Mouse (Mus musculus): ENCODE results near the gene Pck1.
A peak's percentile ranks its signal among the peaks of the same experiment; 100 is the strongest.
"Not testable (repeated sequence)": the region's sequence is repeated elsewhere in the genome, so short reads cannot be mapped to it uniquely, and the experiment has no call there.

Gene Pck1

DNA sequence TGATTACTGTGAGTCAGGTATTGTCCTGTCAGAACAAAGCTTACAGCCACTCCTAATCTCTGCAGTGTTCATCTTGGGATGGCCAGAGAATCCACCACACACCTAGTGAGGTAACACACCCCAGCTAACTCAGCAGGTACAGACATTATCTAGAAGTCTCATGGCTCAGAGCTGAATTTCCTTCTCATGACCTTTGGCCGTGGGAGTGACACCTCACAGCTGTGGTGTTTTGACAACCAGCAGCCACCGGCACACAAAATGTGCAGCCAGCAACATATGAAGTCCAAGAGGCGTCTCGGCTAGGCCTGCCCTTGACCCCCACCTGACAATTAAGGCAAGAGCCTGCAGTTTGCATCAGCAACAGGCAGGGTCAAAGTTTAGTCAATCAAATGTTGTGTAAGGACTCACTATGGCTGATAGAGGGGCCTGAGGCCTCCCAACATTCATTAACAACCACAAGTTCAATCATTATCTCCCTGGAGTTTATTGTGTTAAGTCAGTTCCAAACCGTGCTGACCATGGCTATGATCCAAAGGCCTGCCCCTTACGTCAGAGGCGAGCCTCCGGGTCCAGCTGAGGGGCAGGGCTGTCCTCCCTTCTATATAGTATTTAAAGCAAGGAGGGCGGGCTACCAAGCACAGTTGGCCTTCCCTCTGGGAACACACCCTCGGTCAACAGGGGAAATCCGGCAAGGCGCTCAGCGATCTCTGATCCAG, at the start of gene Pck1:
Pck1 (plus strand) TSS at position 613 of the 716 bp plus-strand sequence.
- no peak for DNase-seq (ENCODE audit: low spot score)

DNA sequence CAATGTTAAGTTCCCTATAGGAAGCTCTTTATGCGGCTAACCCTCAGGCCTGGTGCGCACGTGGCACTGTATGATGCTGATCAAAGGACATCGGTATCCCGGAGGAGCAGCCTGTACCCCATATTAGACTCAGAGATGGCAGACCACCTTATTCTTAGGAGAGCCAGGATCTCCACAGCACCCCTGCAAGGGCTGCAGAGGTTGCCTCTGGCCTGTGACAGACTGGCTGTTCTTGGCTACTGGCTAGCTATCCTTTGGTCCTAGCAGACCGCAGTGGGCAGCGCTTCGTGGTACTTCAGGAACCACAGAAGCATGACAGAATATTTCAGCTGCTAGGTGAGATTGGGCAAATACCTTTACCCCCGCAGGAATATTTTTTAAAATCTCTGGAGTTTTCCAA, 46.4 kb upstream of the Pck1 start:
- no peak for DNase-seq (ENCODE audit: low spot score)

DNA sequence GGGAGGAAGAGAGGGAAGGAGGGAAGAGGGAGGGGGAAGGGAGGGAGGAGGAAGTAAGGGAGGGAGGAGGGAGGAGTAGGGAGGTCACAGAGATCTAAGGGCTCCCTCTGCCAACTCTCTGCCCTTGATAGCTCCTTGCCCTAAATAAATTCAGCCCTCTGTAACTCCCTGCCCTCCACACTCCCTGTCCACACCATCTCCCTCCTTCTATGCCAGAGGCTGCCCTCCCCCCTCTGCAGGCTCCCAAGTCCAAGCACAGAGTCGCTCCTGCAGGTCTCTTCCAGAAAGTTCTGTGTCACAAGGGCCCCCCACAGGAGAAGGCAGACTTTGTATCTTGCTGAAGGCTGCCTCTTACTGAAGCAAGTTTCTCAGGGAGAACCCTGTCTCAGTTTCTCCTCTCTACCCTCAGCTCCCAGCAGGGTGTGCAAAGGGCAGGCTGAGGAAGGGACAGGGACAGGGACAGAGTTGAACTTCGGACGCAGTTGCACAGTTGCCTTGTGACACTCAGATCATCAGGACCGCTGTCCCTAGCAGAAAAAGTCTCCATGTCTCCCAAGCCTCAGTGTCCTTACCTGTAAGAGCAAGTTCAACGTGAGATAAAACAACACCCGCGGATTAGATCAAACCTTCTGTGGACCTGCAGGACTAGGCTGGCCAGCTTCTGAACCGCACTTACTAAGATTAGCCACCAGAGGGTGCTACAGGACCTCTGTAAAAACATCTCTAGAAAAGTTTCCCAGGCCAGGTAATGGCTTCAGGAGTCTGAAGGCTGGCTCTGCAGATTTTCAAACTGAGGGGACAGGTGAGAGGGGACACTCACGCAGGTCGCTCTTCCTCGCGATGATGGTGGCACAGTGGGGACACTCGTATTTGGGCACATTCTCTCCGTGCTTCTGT, 45.7 kb upstream of the Pck1 start:
- DNase-seq (ENCODE audit: low spot score), result peak; percentile 55

DNA sequence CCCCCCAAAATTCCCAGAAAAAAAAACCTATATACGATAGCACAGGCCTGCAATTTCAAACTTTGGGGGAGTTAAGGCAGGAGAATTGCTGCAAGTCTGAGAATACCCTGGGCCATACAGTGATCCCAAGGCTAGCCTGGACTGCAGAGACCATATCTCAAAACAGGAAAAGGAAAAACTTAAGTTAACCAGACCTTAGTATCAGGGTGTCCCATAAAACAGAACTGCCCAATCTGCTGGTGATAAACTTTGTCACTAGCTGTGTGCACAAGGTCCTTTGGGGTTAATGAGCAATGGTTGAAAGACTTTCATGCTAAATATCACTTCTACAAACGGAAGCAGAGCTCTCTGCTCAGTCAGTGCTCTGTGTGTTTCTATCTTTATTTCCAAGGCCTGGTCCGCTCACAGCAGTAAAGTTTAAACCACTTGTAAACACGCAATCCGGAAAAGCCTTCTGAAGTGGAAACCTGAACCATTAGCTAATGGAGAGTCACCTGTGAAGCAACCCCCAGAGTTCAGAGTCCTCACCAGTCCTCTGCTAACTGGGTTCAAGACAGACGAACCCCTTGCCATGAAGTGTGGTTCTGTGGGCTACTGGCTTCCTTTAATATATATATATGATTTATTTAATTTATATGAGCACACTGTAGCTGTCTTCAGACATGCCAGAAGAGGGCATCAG, 44.2 kb upstream of the Pck1 start:
- DNase-seq (ENCODE audit: low spot score), result no peak

DNA sequence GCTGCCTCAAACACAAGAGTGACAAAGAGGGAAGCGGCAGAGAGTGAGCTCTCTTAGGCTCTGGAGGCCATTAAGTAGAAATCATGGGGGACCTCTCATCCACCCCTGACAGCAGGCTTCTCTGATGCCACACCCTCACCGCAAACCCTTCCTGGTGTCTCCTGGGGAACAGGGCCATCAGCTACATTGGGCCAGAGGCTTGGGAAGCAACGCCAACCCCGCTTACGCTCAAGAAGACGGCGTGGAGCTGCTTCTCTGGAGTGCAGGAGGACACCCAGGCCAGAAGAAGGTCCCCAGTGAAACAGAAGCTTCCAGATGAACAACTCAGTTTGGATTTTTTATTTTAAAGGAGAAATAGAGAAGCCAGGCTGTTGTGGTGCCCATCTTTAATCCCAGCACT, 43.3 kb upstream of the Pck1 start:
- no peak for DNase-seq (ENCODE audit: low spot score)

DNA sequence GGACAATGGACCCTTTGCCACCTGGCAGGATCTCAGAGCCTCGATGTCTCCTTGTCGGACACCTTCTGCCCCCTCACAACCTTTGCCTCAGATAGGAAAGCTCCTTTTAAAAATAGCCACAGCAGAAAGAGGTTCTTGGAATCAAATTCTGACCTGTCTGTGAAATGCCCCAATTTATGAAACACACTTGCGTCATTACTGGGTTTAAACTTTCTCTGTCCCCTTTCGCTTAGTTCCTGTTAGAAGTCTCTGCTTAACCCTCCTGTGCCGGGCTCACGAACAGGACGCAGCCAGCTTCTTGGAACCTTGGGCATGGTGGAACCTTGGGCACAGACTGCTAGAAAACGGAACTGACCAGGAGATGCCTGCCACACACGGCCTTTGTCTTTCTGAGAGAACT, 42.3 kb upstream of the Pck1 start:
- DNase-seq (ENCODE audit: low spot score), result no peak

DNA sequence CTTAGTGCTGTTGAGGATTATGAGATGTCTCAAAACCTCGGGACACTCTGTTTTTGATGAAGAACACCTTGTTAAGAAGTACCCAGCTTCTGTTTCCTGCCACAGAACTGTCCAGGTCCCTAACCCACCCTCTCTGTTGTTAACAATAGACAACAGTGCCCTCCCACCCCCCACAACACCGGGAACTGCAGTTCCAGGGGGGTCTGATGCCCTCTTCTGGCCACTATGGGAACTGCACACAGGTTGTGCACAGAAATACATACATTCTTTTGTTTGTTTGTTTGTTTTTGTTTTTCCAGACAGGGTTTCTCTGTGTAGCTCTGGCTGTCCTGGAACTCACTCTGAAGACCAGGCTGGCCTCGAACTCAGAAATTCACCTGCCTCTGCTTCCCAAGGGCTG, 39.1 kb upstream of the Pck1 start:
- not testable (repeated sequence) for DNase-seq (ENCODE audit: low spot score)

DNA sequence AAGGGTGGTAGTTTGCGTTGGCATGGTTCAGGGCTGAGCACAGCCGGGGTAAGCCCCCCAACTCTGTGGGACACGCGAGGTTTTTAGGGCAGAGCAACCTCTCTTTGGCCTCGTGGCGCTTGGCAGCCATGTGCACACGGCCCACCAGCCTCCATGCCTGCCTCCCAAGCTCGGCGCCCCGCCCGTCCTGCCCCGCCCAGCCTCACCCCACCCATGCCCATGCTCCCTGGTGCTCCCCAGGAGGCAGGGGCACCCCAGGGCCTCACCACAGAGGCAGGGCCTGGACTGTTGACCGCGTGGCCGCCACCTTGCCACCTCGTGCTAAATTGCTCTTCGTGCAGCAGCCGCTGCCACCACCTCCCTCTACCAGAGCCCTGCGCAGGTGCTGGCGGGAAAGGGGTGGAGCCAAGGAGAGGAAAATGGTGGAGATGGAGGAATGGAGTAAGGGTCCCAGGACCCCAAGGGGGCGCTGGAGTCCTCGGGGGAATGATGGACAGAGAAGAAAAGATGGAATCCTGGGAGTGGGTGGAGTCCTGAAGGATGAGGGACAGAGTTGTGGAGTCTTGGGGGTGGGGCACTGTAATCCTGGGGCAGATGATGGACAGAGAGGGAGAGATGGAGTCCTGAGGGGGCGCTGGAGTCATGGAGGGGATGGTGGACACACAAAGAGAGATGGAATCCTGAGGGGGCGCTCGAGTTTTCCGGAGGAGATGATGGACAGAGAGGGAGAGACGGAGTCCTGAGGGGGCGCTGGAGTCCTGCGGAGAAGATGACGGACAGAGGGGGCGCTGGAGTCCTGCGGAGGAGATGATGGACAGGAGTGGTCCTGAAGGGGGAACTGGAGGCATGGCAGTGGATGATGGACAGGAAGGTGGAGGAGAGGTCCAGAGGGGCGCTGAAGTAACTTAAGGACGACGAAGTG, 33.6 kb upstream of the Pck1 start, which contains the start of gene Ctcfl:
Ctcfl (minus strand) TSS at position 503 of the 922 bp plus-strand sequence.
- no peak for DNase-seq (ENCODE audit: low spot score)

DNA sequence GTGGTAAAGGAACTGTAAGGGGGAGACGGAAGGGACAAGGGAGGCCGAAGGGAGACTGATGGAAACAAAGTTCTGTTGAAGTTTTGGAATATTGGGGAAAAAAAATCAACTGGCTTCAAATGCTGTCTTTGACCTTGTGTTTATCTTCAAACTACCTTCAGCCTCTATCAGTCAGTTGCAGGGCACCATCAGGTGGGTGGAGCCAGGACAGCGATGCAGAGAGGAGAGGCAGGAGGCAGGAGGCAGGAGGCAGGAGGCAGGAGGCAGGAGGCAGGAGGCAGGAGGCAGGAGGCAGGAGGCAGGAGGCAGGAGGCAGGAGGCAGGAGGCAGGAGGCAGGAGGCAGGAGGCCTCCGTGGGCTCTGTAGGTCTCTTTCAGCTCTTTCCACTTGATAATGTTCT, 32.7 kb upstream of the Pck1 start:
- DNase-seq (ENCODE audit: low spot score), result peak; percentile 49

DNA sequence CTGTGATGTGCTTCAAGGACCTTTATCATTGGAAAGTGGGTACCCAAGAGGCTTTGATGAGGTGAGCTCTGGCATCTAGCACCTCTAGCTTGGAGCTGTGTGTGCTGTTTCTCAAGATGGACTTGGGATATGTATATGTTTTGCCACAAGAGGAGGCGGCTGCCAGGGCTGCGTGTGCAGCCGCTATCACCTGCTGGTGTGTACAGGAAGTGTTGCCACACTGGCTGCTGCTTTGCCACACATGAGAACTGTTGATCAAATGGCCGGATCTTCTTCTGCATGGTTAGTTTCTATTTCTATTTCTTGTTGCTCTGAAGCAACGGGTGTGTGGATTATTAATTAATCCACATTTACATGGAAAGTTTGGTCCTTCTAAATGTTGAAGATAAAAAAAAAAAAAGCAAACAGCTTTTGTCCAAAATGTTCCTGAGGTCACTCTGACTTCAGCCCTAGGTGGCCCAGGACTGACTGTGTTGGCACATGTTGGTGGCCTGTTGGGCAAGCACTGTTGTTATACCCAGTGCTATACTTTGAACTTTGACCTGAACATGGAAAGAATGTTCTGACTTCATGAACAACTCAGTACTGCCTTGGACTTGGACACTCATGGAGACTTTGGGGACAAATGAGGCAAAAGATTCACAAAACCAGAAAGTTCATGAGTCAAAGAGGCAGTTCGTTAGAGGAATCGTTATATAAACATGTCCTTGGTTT, 28.7 kb upstream of the Pck1 start:
- no peak for DNase-seq (ENCODE audit: low spot score)

DNA sequence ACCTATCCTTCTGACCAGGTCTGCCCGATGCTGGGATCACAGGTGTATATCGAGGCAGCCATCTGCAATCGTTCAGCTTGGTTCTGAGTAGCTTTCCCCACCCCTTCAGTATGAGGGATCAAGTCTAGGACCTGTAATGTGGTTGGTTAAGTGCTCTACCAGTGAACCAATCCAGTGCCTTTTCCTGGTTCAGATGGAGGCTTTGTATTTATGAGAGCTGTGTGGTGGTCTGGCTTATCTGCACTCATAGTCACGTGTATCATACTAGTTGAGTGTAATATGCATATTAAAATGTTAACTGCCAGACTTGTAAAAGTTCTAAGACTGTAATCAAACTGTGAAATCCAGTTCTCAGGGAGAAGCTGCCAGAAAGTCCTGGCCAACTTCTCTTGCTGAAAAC, 26.5 kb upstream of the Pck1 start:
- no peak for DNase-seq (ENCODE audit: low spot score)

DNA sequence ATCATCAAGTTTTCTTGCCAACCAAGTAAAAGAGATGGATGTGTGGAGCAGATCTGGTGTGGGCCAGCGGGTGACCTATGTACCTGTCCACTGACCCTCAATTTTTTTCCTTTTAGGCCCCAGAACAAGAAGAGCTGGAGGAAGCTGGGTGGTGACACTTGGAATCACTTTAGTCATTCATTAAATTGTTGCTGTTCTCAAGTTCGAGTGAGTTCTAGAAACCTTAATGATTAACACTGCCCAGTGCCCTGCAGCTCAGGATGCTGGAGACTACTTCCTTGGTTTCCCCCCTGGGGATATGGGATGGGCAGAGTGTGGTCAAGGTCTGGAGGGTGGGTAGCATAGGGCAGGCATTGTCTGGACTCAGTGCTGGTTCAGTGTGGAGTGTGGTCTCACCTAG, 23.7 kb upstream of the Pck1 start:
- DNase-seq (ENCODE audit: low spot score), result no peak

DNA sequence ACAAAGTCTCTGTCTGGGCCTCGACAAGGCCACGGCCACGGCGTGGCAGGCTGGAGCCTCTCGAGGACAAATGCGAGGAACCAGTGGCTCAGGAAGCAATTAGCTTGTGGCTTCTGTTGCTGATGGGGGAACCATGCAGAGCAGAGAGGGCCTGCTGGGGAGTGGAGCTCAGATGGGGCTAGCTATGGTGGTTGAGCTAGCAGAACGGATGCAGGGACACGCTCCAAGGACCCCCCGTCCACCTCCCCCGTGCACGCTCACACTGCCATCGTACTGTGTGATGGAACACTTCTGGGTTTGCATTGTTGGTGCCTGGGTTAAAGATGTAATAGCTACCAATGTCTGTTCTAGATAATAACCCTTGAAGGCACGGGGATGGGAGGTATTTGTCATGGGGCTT, 20.6 kb upstream of the Pck1 start:
- DNase-seq (ENCODE audit: low spot score), result no peak

DNA sequence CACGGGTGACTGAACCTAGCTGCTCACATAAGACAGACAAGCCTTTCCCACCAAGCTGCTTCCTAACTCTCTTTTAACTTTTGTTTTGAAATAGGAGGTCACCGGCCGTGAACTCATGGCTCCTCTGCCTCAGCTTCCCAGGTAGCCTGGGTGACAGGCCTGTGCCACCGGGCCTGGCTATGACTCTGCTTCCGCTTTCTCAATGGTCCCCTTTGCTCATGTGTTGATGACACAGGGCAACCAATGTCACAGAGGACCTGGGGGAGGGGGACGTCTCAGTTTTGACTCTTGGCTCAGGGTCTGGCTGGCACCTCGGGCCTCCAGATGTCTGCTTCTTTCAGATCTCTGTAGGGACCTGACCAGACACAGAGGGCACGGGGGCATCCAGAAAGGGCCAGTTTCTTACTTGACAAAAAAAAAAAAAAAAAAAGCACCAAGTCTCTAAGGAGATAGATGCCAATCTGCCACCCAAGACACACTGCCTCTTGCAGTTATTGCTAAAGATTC, 20.0 kb upstream of the Pck1 start:
- no peak for DNase-seq (ENCODE audit: low spot score)

DNA sequence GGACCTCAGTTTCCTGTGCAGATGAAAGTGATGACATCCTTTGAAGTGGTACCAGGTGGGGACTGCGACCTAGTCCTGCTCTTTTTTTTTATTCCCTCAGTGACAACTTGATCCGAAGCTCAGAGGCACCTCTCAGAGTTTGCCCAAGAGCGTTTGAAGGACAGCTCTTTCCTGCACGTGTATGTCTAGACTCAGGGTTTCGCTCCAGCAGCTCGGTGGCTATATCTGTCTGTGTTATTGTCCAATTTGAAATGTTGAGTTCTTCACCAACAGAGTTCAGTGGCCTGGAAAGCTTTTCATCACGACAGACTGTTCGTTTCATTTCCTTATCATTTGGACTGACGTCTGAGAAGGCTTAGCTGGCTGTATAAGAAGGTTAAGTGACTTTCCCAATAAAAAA, 18.2 kb upstream of the Pck1 start:
- DNase-seq (ENCODE audit: low spot score), result no peak

DNA sequence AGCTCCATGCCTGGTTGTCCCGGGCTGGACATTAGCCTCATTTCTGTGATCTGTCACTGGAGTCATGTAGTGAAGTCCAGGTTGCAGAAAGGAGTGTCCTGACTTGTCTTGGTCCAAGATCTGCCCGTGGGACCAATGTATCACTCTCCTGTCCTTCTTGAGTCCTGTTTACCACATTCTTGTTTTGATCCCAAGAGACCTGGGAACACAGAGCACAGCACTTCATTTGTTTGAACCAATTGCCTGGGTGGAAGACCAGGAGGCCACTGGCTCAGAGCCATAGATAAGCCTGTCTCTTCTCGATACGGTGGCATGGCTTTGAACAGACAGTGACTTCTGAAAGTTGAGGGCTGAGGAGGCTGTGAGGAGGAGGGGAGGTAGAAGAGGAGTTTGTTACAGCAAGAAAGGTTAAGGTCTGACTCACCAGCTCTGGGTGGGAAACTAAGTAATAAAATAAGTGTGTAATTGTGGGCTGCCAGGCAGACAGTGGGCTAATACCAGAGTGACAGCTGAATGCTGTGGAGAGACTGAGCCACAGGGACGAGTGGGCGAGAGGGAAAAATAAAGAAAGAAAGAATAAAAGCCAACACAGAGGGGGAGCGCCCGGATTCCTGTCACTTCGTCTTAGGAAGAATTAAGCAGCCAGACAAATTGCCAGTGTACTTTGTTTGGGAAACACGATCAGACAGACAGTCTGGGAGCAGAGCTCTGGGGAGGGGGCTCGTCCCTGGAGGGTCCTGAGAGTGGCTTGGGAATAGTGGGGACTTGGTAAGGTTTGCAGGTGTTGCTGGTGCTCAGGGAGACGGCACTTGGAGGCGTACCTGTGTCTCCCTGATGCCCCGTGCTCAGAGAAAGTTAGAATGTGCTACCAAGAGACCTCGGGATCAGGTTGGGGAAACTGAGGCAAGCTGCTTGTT, 14.3 kb upstream of the Pck1 start:
- no peak for DNase-seq (ENCODE audit: low spot score)

DNA sequence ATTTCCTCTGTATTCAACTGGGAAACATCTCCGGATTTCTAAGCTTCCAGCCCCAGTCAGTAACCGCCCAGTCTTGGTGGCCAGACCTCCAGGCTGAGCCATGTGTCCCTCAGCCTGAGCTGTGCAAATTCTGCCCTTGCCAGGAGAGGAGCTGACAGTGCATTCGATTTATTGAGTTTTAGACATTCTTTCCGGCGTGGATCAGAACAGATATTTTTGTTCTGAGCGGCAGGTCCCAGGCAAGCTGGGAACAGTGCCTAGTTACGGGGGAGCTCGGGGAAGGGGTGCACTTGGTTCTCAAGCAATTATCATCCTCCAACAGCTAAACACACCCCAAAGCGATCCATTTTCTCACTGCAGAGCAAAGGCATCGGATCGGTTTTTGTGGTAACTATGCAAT, 9.2 kb upstream of the Pck1 start:
- no peak for DNase-seq (ENCODE audit: low spot score)

DNA sequence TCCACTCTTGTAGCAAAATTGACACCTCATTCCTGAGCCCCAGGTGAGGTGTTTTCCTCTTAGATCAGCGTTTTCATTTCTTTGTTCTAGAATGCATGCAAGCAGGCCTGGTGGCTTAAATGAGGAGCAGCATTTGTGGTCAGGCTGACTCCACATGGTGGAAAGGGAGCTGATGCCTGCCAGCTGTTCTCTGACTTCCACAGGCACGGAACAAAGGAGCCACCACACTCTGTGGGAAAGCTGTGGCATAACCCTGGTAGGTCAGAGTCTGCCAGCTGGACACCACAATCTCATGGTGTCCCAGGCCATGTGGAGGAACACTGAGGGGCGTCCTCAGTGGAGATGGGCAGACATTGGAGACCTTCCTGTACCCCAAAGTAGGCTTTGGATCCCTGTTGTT, 7.0 kb upstream of the Pck1 start:
- no peak for DNase-seq (ENCODE audit: low spot score)

DNA sequence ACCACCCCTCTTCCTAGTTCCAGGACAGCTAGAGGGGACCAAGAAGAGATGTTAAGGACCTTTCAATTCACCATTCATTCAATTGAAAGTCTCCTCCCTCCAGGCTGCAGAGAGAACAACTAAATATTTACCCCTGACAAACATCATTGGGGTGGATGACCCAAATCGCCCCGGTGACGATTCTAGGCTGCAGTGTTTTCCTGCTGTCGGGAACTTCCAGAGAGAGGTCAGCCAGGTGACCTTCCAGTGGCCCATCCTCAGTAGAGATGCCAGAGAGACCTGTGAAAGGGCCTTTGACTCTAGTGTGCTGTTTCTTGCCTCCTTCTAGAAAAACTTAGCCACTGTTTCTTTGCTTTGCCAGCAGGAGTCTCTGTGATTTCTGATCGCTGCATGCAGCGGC, 6.1 kb upstream of the Pck1 start:
- DNase-seq (ENCODE audit: low spot score), result no peak

DNA sequence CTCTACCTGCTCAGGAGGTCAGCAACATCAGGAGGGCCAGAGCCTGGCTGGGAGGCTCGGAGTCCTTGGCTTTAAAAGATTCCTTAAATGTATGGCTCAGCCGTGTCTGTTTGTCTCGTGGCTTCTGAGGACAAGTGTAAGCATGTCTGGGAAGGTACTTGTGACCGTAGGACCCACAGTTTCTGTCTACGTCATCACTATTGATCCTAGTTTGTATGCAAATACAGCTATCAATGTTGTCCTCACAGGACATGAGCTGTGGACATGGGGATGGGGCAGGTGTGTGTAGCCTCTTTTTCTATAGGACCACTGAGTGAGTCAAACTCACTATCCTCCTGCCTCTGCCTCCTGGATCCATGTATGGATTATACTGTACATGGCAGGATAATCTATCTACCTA, 4.8 kb upstream of the Pck1 start:
- no peak for DNase-seq (ENCODE audit: low spot score)

Data from c-Kit-positive CD71-positive TER-119-positive erythroid progenitor cells, embryonic 14.5 days (primary cell).